Mouse (Mus musculus): ENCODE data around the gene Gpd1. TPM values are rescaled to one million over a fixed set of nuclear protein-coding genes. Genes with fewer than 3 reads are reported as not detected.
A peak's percentile ranks its signal among the peaks of the same experiment; 100 is the strongest.
"Not testable (repeated sequence)": the region's sequence is repeated elsewhere in the genome, so short reads cannot be mapped to it uniquely, and the experiment has no call there.

Gpd1 gene
- polyA plus RNA-seq, 1 experiment from 2014 or later, result 0.57 TPM

DNA sequence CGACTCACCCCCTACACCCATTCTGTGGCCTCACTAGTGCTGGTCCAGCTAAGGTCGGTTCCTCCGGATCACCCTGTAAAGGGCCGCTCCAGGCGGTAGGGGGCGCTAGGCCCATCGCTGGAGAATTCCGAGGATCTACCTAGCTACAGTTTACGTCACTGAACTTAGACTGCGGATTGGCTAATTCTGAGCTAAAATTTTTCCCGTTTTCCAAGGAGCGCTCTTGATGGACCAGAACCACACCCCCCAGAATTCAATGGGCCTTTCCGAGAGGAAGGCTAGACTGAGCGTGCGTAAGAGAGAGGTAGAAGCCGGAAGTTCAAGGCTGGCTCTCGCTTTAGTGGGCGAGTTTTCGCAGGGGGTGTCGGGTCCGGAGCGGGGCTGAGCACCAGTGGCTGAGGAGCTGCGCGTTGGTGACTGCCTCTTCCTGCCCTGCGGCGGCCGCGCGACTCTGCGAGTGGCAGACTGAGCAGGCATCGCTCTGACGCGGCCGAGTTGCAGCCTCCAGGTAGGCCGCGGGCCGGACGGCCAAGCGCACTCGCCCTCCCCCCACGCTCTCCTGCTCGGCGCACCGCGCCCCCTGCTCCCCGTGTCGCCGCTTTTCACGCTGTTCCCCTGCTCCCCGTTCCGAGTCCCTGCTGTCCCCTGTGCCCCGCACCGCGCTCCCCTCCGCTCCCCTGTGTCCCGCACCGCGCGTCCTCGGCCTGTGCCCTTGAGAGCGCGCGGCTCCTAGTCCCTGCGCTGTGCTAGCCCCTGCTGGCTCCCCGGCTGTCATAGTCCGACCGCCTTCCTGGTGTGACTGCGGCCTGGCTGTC lies 8.2 kb downstream of the Gpd1 start, which contains the start of gene Cox14:
Cox14 (plus strand) TSS at position 278 of the 815 bp plus-strand sequence.
- Histone ChIP-seq H3K9ac (peak within 1 kb of the TSS; percentile 93), H3K36me3 (replicated peaks) (peaks cover 43% of the 10 kb centered on the region), H3K9me3 (peaks cover 4% of the 10 kb centered on the region; the same call in 1 of the 2 replicates), H3K4me2 (peak within 1 kb of the TSS; percentile 87), H3K4me3 (replicated peaks) (peak within 1 kb of the TSS; percentile 98), H3K27me3 (no peaks in the 10 kb centered on the region), H3K4me1 (peaks cover 33% of the 10 kb centered on the region), H3K27ac (peak within 1 kb of the TSS; percentile 91)
- peak; percentile 95 for ATAC-seq (ENCODE audit: low FRiP score)
- under 1% methylated on average over 65 of the region's 68 CpGs for WGBS

DNA sequence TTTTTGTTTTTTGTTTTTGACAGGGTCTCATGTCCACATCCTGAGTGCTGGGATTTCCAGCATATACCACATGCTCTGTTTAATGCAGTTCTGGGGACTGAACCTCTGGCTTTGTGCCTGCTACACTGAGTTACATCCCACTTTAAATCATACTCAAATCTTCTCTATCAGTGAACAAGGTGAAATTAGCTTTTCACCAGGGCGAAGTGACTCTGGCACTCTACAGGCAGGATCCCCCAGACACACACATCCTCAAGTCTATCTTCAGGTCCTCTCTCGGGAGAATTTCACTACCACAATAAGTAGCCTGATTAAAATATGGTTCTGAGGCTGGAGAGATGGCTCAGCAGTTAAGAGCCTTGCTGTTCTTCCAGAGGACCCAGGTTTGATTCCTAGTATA lies 9.2 kb downstream of the Gpd1 start:
- peak overlapping the region; percentile 93 for H3K9ac ChIP-seq
- peak overlapping the region; percentile 98 for H3K4me3 ChIP-seq (replicated peaks)
- H3K27me3 ChIP-seq, result no peaks in the 10 kb centered on the region
- no peak for ATAC-seq (ENCODE audit: low FRiP score)
- H3K9me3 ChIP-seq, result peaks cover 4% of the 10 kb centered on the region; the same call in 1 of the 2 replicates
- peaks cover 33% of the 10 kb centered on the region for H3K4me1 ChIP-seq
- no peak overlapping the region for H3K27ac ChIP-seq
- H3K36me3 ChIP-seq (replicated peaks), result peaks cover 47% of the 10 kb centered on the region
- 79% methylated on average over 2 of the region's 2 CpGs for whole genome bisulfite sequencing
- peak overlapping the region; percentile 87 for H3K4me2 ChIP-seq

DNA sequence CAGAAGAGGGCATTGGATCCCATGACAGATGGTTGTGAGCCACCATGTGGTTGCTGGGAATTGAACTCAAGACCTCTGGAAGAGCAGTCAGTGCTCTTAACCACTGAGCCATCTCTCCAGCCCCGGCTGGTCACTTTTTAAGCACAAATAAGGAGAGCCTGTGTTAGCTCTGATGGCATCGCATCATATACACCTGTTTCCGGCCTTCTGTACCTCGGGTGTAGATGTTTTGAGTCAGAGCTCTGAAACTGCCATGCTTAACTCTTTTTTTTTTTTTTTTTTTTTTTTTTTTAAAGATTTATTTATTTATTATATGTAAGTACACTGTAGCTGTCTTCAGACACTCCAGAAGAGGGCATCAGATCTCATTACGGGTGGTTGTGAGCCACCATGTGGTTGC lies 9.7 kb downstream of the Gpd1 start:
- H3K27me3 ChIP-seq; ATAC-seq (ENCODE audit: low FRiP score); H3K4me2 ChIP-seq; H3K9me3 ChIP-seq; H3K4me3 ChIP-seq (replicated peaks); H3K27ac ChIP-seq; H3K9ac ChIP-seq: not testable (repeated sequence)
- Histone ChIP-seq H3K36me3 (replicated peaks) (peaks cover 44% of the 10 kb centered on the region), H3K4me1 (peaks cover 33% of the 10 kb centered on the region)
- WGBS, result 94% methylated on average over 4 of the region's 5 CpGs

DNA sequence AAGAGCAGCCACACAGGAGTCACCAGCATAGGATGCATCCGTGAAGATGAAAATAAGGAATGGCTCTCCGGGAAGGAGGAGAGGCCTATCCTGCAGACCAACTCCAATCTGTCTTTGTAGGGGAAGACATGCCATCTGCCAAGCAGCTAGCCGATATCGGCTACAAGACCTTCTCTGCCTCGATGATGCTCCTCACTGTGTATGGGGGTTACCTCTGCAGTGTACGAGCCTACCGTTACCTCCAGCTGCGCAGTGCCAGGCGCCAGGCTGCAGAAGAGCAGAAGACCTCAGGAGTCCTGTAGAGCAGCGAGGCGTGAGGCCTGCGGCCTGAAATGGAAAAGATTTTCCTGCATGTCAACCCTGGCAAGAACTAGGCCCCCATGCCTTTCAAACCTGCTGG lies 10.2 kb downstream of the Gpd1 start:
- no peak overlapping the region for H3K4me3 ChIP-seq (replicated peaks)
- no peak for ATAC-seq (ENCODE audit: low FRiP score)
- H3K4me1 ChIP-seq, result peaks cover 33% of the 10 kb centered on the region
- H3K4me2 ChIP-seq, result no peak overlapping the region
- H3K9me3 ChIP-seq, result peaks cover 4% of the 10 kb centered on the region; the same call in 1 of the 2 replicates
- no peak overlapping the region for H3K9ac ChIP-seq
- H3K27me3 ChIP-seq, result no peaks in the 10 kb centered on the region
- H3K36me3 ChIP-seq (replicated peaks), result peaks cover 39% of the 10 kb centered on the region
- no peak overlapping the region for H3K27ac ChIP-seq
- WGBS, result 94% methylated on average over 12 of the region's 12 CpGs

DNA sequence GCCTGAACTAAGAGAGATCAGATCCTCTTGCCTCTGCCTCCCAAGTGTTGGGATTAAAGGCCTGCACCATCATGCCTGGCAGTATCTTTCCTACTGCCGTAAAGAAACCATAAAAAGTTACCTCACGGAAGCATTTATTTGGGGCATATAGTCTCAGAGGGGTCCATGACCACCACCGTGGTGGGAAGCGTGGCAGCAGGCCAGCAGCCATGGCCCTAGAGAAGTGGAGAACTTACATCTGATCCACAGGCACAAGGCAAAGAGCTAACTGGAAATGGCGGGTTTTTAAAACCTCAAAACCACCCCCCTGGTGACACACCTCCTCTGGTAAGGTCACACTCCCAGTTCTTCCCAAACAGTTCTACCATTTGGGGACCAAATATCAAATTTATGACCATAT lies 10.9 kb downstream of the Gpd1 start:
- Histone ChIP-seq H3K4me3 (replicated peaks) (no peak overlapping the region), H3K36me3 (replicated peaks) (peaks cover 42% of the 10 kb centered on the region)
- ATAC-seq (ENCODE audit: low FRiP score), result no peak

DNA sequence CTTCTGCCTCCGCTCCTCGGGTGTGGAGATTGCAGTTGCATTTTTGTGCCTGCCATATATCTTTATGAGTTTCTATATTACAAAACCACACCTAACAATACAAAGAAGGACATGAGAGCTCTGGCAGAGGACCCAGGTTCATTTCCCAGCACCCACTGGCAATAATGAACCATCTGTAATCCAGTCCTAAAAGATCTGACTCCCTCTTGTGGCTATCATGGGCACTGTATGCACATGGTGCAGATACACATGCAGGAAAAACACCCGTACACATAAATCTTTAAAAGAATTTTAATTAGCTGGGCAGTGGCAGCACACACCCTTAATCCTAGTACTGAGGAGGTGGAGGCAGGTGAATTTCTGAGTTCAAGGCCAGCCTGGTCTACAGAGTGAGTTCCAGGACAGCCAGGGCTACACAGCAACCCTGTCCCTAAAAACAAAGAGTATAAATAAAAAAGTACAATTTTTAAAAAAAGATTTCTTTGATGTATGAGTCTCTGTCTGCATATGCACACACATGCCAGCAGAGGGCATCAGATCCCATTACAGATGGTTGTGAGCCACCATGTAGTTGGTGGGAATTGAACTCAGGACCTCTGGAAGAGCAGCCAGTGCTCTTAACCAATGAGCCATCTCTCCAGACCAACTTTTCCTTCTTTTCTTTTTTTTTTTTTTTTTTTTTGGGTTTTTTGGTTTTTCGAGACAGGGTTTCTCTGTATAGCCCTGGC lies 11.9 kb downstream of the Gpd1 start:
- Histone ChIP-seq H3K4me1 (peaks cover 19% of the 10 kb centered on the region), H3K4me3 (replicated peaks) (no peak overlapping the region), H3K9ac (no peak overlapping the region), H3K36me3 (replicated peaks) (peaks cover 43% of the 10 kb centered on the region), H3K27ac (no peak overlapping the region), H3K27me3 (no peaks in the 10 kb centered on the region), H3K9me3 (peaks cover 4% of the 10 kb centered on the region; the same call in 1 of the 2 replicates), H3K4me2 (no peak overlapping the region)
- no peak for ATAC-seq (ENCODE audit: low FRiP score)
- WGBS, result 96% methylated on average over 4 of the region's 4 CpGs

More for the DNA sequence above, 10.9 kb downstream of the Gpd1 start:
- Histone ChIP-seq H3K9me3 (peaks cover 4% of the 10 kb centered on the region; the same call in 1 of the 2 replicates), H3K4me1 (peaks cover 29% of the 10 kb centered on the region), H3K4me2 (no peak overlapping the region), H3K27ac (no peak overlapping the region), H3K9ac (no peak overlapping the region), H3K27me3 (no peaks in the 10 kb centered on the region)
- 96% methylated on average over 5 of the region's 5 CpGs for WGBS

DNA sequence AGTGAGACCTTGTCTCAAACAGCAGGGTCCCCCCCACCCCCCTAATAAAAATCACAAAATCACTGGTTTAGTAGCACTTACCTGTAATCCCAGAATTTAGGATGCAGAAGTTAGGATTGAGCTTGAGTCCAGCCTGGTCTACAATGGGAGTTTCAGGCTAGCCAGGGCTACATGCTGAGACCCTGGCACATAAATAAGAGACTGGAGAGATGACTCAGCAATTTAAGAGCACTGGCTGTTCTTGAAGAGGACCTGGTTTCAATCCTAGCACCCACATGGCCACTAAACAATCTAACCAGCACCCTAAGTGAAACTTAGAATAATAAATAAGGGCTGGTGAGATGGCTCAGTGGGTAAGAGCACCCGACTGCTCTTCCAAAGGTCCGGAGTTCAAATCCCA lies 13.9 kb downstream of the Gpd1 start:
- Histone ChIP-seq H3K9ac (no peak overlapping the region), H3K36me3 (replicated peaks) (peaks cover 62% of the 10 kb centered on the region), H3K4me3 (replicated peaks) (no peak overlapping the region), H3K27me3 (no peaks in the 10 kb centered on the region), H3K4me2 (no peak overlapping the region), H3K4me1 (peaks cover 6% of the 10 kb centered on the region), H3K27ac (no peak overlapping the region), H3K9me3 (peaks cover 4% of the 10 kb centered on the region; the same call in 1 of the 2 replicates)
- ATAC-seq (ENCODE audit: low FRiP score), result no peak
- 96% methylated on average over 2 of the region's 2 CpGs for WGBS

DNA sequence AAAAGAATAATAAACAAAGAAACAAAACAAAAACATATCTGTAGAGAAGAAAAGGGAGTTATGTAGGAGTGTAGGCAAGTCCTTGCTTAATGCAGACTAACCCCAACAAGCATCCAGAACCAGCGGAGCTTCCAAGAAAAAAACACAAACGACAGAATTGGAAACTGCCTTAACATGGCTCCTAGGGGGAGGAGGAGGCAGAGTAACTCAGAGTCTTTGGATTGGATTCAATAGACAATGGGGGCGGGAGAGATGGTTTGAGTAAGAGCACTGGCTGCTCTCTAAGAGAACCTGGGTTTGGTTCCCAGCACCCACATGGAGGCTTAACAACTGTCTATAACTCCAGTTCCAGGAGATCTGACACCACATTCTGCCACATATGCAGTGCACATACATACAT lies 14.4 kb downstream of the Gpd1 start:
- Histone ChIP-seq H3K4me1 (peaks cover under 1% of the 10 kb centered on the region), H3K4me3 (replicated peaks) (no peak overlapping the region), H3K27me3 (no peaks in the 10 kb centered on the region), H3K9me3 (peaks cover 4% of the 10 kb centered on the region; the same call in 1 of the 2 replicates), H3K9ac (no peak overlapping the region), H3K36me3 (replicated peaks) (peaks cover 68% of the 10 kb centered on the region), H3K27ac (no peak overlapping the region), H3K4me2 (no peak overlapping the region)
- no peak for ATAC-seq (ENCODE audit: low FRiP score)
- WGBS, result 87% methylated on average over 3 of the region's 3 CpGs

DNA sequence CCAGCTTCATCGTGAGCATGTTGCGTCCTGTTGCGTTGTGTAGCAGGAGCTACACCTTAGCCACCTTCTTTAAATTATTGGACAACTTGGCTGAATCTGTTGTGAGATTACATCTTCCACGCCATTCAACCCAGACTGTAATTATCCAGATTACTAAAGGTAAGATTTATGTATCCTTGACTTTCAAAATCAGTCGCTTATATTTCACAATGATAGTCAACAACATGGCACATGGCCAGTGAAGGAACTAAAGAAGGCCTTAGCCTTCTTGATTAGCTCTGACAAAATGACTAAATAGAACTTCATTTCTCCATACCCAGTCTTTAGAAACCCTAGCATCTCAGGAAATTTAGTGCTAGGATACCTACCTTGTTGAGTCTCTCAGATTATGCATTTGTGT lies 15.9 kb downstream of the Gpd1 start:
- no peaks in the 10 kb centered on the region for H3K4me1 ChIP-seq
- no peak overlapping the region for H3K4me3 ChIP-seq (replicated peaks)
- peaks cover 4% of the 10 kb centered on the region; the same call in 1 of the 2 replicates for H3K9me3 ChIP-seq
- H3K27me3 ChIP-seq, result no peaks in the 10 kb centered on the region
- no peak overlapping the region for H3K27ac ChIP-seq
- no peak for ATAC-seq (ENCODE audit: low FRiP score)
- 96% methylated on average over 5 of the region's 5 CpGs for WGBS
- H3K9ac ChIP-seq, result no peak overlapping the region
- H3K36me3 ChIP-seq (replicated peaks), result peaks cover 73% of the 10 kb centered on the region
- no peak overlapping the region for H3K4me2 ChIP-seq

DNA sequence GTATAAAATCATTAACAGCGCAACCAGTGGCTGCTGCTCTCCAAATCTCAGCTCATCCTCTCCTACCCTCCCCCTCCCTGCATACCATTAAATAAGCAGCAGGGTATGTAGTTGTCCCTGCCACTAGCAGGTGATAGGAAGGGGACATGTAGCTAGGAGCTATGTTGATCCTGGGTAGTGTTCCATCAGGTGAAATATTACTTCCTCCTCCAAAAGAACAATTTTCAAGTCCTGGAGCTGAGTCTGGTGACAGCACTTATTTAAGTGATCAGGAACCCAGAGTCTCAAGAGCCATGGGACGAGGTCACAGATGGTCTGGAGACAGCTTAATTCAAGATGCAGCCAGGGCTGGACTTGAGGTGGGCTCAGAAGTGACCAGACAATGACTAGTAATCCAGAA lies 18.3 kb downstream of the Gpd1 start:
- no peak overlapping the region for H3K9ac ChIP-seq
- H3K27me3 ChIP-seq, result no peaks in the 10 kb centered on the region
- no peak overlapping the region for H3K4me3 ChIP-seq (replicated peaks)
- H3K36me3 ChIP-seq (replicated peaks), result peaks cover 81% of the 10 kb centered on the region
- H3K27ac ChIP-seq, result no peak overlapping the region
- no peaks in the 10 kb centered on the region for H3K9me3 ChIP-seq
- WGBS, result 91% methylated on average over 2 of the region's 2 CpGs
- H3K4me2 ChIP-seq, result no peak overlapping the region
- ATAC-seq (ENCODE audit: low FRiP score), result no peak
- no peaks in the 10 kb centered on the region for H3K4me1 ChIP-seq

DNA sequence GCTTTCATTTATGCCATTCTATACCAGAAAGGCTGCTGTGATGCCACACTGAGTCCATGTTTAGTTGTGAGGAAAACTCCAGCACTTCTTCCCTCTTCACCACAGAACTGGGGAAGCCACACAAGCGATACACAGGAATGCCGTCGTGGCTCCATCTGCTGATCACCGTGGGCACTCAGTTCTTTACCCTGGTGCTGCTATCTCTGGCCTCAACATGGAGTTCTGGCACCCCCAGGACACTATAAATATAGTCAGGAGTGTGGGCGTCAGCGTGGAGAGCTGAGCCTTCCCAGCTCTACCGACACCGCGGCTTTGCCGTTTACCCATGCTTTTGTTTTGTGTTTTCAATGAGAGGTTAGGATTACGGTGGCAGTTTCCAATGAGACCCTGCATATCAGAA lies 19.4 kb downstream of the Gpd1 start:
- Histone ChIP-seq H3K27me3 (no peaks in the 10 kb centered on the region), H3K9ac (no peak overlapping the region), H3K4me1 (no peaks in the 10 kb centered on the region), H3K36me3 (replicated peaks) (peaks cover 87% of the 10 kb centered on the region), H3K4me3 (replicated peaks) (no peak overlapping the region), H3K4me2 (no peak overlapping the region), H3K27ac (no peak overlapping the region), H3K9me3 (no peaks in the 10 kb centered on the region)
- 90% methylated on average over 11 of the region's 11 CpGs for WGBS
- ATAC-seq (ENCODE audit: low FRiP score), result no peak

DNA sequence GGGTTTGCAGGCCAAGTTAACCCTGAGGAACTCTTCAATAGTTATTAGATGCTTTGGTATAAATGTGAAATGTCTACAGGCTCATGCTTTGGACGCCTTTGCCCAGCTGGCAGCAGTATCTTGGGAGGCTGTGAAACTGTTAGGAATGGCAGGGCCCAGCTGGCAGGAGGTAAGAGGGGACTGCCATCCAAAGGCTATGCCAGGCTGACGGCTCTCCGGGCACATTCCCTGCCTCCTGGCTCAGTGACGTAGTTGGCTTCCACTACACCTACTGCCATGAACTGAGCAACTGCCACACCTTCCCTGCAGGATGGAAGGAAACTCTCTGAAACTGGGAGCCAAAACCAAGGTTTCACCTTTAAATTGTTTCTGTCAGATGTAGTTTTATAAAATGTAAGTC lies 22.9 kb downstream of the Gpd1 start:
- Histone ChIP-seq H3K27ac (no peak overlapping the region), H3K4me2 (no peak overlapping the region), H3K4me1 (no peaks in the 10 kb centered on the region), H3K4me3 (replicated peaks) (no peak overlapping the region), H3K9me3 (no peaks in the 10 kb centered on the region), H3K27me3 (no peaks in the 10 kb centered on the region), H3K36me3 (replicated peaks) (peaks cover 86% of the 10 kb centered on the region), H3K9ac (no peak overlapping the region)
- ATAC-seq (ENCODE audit: low FRiP score), result no peak
- WGBS, result 94% methylated on average over 4 of the region's 4 CpGs
